Mouse (Mus musculus) ovary, adult 2 months (tissue): ENCODE measurements around the gene Astn2. TPM values are rescaled to one million over a fixed set of nuclear protein-coding genes. Genes with fewer than 3 reads are reported as not detected.

Experiments used
- polyA plus RNA-seq: library from polyadenylated mRNA; depleted of rRNA; stranded (reverse); fragments of >200 nt; gene quantifications from 2 replicates; pipeline ENCODE4 v1.2.3, GENCODE M21; 2012; rRNA removed

Astn2 gene
- polyA plus RNA-seq, result 3.3 and 3.9 TPM in 2 replicates

DNA sequence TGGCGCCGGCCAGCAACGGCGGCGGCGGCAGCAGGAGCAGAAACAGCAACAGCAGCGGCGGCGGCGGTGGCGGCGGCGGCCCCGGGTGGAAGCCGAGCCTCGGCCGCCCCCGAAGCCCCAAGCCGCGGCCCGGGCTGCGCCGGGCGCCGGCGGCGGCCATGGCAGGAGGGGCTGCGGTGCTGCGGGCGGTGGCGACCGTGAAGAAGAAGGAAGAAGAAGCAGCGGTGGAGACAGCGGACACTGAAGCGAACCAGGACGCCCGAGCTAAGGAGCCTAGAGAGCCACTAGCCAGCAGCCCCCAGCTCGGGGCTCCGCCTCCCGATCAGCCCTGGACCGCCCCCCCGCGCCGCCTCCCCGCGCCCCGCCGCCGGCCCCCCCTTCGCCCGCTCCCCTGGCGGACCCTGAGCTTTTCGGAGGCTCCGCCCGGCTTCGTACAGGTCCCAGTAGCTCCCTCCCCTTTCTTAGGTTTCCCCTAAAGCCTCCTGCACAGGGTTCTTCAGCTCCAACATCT lies at the start of gene Astn2:
Gene Astn2 (minus strand): TSS at position 411 of the 511 bp plus-strand sequence.

DNA sequence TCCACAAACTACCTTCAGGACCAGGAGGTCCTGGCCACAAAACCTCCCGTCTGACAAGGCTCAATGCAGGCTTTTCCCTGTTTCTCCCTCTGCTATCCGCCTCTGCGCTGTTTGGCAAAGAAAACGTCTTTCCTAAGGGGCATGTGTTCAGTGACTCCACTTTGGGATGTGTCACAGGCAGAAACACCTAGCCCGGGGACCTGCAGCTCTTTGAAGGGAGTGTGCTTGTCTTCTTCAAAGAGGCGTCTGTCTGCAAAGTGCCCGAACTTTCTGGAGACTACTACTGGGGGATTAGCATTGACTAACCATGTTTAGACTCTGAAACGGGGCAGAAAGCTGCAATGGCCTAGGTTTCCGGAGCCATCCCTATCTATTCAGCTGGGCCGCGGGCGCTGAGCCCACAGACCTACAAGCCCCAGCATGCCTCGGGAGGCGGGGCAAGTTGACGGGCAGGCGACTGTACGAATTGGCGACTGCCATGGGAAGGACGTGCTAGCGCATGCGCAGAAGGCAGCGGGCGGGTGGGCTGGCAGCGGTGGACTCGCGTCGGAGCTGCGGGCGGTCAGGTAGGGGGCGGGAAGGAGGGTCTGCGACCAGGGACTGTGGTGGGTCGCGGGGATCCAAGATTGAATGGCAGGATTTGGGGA lies 799.8 kb downstream of the Astn2 start, which contains the start of gene Trim32:
Gene Trim32 (plus strand): TSS at position 483 of the 647 bp plus-strand sequence.

